Mouse (Mus musculus): Measurements from ENCODE around the gene Cox10.

The Cox10 gene

GRCm38 (mm10) chr11:63999431-63999830 lies 79.8 kb downstream of the Cox10 start:
- DNase-seq (ENCODE audit: low read depth, low spot score), result no peak

GRCm38 (mm10) chr11:63991958-63992357 lies 87.3 kb downstream of the Cox10 start:
- DNase-seq (ENCODE audit: low read depth, low spot score), result no peak

GRCm38 (mm10) chr11:63990759-63991158 lies 88.5 kb downstream of the Cox10 start:
- no peak for DNase-seq (ENCODE audit: low read depth, low spot score)

- no peak for DNase-seq (ENCODE audit: low read depth, low spot score)
These were observed 89.0 kb downstream of the Cox10 start for GRCm38 (mm10) chr11:63990311-63990710.

- no peak for DNase-seq (ENCODE audit: low read depth, low spot score)
These were observed 90.0 kb downstream of the Cox10 start for GRCm38 (mm10) chr11:63988991-63989860.

- no peak for DNase-seq (ENCODE audit: low read depth, low spot score)
These were observed 91.1 kb downstream of the Cox10 start for GRCm38 (mm10) chr11:63988031-63988665.

GRCm38 (mm10) chr11:63986710-63987109 lies 92.6 kb downstream of the Cox10 start:
- no peak for DNase-seq (ENCODE audit: low read depth, low spot score)

GRCm38 (mm10) chr11:63985481-63985880 lies 93.8 kb downstream of the Cox10 start:
- no peak for DNase-seq (ENCODE audit: low read depth, low spot score)

- DNase-seq (ENCODE audit: low read depth, low spot score), result no peak
These were observed 94.6 kb downstream of the Cox10 start for GRCm38 (mm10) chr11:63984622-63985168.

- no peak for DNase-seq (ENCODE audit: low read depth, low spot score)
These were observed 101.5 kb downstream of the Cox10 start for GRCm38 (mm10) chr11:63977741-63978140.

- no peak for DNase-seq (ENCODE audit: low read depth, low spot score)
These were observed 102.5 kb downstream of the Cox10 start for GRCm38 (mm10) chr11:63976775-63977174.

- no peak for DNase-seq (ENCODE audit: low read depth, low spot score)
These were observed 103.9 kb downstream of the Cox10 start for GRCm38 (mm10) chr11:63975260-63975899.

GRCm38 (mm10) chr11:63973973-63974372 lies 105.3 kb downstream of the Cox10 start:
- DNase-seq (ENCODE audit: low read depth, low spot score), result no peak

GRCm38 (mm10) chr11:63971462-63971861 lies 107.8 kb downstream of the Cox10 start:
- DNase-seq (ENCODE audit: low read depth, low spot score), result no peak

- DNase-seq (ENCODE audit: low read depth, low spot score), result no peak
These were observed 108.5 kb downstream of the Cox10 start for GRCm38 (mm10) chr11:63970818-63971217.

- DNase-seq (ENCODE audit: low read depth, low spot score), result no peak
These were observed 109.9 kb downstream of the Cox10 start for GRCm38 (mm10) chr11:63969205-63969910.

GRCm38 (mm10) chr11:63968388-63969035 lies 110.8 kb downstream of the Cox10 start:
- DNase-seq (ENCODE audit: low read depth, low spot score), result no peak

GRCm38 (mm10) chr11:63967641-63968387 lies 111.5 kb downstream of the Cox10 start:
- no peak for DNase-seq (ENCODE audit: low read depth, low spot score)

- DNase-seq (ENCODE audit: low read depth, low spot score), result no peak
These were observed 113.8 kb downstream of the Cox10 start for GRCm38 (mm10) chr11:63965437-63965836.

- DNase-seq (ENCODE audit: low read depth, low spot score), result peak; percentile 58
These were observed 122.1 kb downstream of the Cox10 start for GRCm38 (mm10) chr11:63957207-63957606.

Measured in WW6 (cell line).